Mouse (Mus musculus): Measurements from ENCODE around the gene Ttc21a. TPM values are rescaled to one million over a fixed set of nuclear protein-coding genes. Genes with fewer than 3 reads are reported as not detected.
A peak's percentile ranks its signal among the peaks of the same experiment; 100 is the strongest.
"Not testable (repeated sequence)": the region's sequence is repeated elsewhere in the genome, so short reads cannot be mapped to it uniquely, and the experiment has no call there.

Ttc21a gene
- total RNA-seq, 2 experiments from 2014 or later, result 2.4 to 3.6 TPM

DNA sequence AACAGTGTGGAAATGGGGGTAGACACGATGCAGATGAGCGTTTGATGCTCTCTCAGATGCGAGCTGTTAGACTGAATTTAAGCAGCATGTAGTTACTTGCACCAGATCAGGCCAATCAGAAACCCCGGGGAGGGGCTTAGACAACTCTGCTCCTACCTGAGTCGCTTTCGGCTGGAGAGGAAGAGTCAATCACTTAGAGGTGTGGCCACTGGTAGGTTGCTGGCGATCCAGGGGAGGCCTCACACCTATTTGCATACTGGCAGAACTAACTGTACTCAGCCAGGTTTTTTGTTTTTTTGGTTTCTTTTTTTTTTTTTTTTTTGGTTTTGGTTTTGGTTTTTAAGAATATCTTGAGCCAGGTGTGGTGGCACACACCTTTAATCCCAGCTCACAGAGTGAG lies 50.9 kb downstream of the Ttc21a start:
- no peak for ATAC-seq (replicated peaks; ENCODE audit: poor library complexity, severe bottlenecking)

DNA sequence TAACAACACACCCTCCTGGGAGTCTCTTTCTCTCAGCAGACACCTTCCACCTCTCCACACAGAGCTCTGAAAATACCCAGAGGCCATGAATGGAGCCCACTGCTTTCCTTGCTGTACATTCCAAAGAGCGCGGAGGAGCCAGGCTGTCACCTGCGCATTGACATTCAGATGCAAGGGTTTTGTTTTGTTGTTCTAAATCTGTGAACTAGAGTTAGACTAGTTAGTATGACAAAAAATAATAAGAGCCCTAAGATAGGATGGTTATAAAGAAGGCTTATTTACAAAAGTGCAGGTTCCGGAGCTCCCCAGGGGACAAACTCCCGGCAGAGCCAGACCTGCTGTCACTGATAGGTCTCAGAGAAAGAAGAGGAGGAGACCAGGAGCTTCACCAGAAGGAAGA lies 53.9 kb downstream of the Ttc21a start:
- ATAC-seq (replicated peaks; ENCODE audit: poor library complexity, severe bottlenecking), result no peak

DNA sequence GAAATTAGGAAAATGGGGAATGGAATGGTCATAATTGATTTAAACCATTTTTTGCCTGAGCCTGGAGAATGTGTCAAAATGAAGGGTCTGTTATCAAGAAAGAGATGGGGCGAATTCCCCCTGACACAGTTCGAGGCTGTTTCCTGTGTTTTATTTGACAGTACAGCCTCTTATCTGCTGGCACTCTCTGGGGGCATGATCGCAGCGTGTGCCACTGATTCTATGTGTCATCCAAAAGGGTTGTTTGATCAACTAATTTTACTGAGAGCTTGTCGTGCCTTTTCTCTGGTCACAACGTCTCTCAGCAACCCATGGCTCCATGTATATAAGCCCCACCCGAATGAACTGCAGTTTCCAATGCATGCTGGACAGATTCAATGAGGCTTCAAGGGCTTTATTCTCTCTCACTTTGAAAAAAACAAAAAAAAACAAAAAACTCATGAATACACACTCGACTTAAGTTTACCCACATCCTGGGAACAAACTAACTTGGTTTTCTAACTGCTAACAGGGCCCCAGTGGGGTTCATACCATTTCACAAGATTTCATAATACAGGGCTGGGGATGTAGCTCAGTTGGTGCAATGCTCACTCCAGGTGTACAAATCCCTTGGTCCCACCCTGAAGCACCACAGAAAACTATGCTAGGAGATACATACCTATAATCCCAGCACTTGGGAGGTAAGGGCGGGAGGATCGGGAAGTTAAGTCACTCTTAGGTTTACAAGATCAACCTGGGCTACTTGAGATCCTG lies 55.9 kb downstream of the Ttc21a start:
- peak; percentile 72 for ATAC-seq (replicated peaks; ENCODE audit: poor library complexity, severe bottlenecking)

DNA sequence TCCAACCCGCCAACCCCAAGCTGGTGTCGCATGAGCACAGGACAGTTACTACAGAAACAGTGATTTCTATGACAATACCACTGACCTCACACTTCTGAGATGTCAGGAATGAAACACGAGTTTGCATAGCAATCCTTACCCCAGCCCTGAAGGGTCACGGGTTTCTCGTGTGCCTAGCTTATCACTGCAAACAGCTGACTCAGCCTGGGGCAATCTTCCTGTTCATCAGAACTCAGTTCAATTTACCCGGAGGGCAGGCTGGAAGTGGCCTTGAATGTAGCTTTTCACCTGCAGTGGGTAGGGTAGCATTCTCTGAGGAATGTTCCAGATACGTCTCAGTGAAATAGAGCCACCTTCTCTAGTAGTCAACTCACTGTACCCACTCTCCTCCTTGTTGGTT lies 56.8 kb downstream of the Ttc21a start:
- peak; percentile 33; the same call in 1 of the 2 replicates for ATAC-seq (replicated peaks; ENCODE audit: poor library complexity, severe bottlenecking)

DNA sequence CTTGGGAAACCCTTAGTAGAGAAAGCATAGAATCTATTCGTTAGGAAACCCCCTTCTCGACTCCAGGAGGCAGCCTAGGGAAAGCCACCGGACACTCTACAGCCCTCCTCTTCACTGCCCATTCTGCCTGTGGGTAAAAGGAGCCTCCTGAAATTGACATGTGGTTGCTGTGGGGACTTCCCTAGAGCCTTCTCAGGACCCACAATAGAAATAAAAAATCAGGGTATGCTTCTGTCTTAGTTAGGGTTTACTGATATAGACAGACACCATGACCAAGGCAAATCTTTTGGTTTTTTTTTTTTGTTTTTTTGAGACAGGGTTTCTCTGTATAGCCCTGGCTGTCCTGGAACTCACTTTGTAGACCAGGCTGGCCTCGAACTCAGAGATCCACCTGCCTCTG lies 58.7 kb downstream of the Ttc21a start:
- ATAC-seq (replicated peaks; ENCODE audit: poor library complexity, severe bottlenecking), result 0 out of 2 replicates have a peak, but pooled peaks have one; percentile 18

DNA sequence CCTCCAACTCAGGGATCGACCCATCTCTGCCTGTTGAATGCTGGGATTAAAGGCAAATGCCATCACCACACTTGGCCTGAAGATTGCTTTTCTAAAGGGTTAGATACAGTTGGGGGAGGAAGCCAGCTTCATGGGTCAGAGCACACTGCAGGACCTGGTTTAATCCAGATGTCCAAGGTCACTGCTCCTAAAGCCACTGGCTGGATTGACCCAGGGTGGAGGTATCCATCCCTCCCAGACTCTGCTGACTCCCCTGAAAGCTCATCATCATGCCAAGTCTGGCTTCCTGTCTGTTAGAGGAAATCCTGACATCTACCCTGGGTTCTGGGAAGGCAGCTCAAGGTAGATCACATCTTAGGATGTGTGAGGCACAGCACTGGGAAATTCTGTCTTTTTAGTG lies 61.4 kb downstream of the Ttc21a start:
- ATAC-seq (replicated peaks; ENCODE audit: poor library complexity, severe bottlenecking), result no peak

DNA sequence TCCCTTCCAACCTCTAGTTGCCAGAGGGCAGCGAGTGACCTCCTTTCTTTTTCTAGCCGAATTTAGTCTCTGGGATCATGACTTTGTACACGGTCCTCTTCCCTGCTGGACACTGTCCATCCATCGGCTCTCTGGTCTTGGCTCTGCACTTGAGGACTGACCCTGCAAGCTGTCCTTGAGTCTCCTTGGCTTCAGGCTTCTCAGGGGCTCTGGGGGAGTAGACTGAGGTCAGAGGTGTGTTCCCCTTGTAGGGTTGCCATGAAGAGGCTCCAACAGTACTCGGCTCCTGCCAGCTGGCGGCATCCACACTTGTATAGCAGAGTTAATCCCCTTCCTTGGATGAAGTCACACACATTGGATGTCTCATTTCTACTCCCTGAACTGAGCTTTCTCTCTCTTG lies 62.2 kb downstream of the Ttc21a start:
- ATAC-seq (replicated peaks; ENCODE audit: poor library complexity, severe bottlenecking), result no peak

DNA sequence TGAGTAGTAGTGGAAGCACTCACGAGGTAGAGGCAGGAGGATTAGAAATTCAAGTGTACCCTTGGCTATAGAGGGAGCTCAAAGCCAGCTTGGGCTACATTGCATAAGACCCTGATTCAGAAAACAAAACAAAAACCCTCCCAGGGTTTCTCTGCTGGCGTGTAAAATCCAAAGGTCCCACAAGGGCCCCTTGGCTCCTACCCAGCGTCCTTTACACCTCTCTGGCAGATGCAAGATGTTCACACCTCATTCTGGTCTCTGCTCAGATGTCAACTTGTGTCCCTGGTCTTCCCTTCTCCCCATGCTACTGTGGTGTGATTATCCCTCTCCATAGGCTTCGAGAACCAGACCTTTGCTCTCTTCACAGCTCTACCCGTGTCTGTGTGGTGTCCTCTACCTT lies 63.4 kb downstream of the Ttc21a start:
- no peak for ATAC-seq (replicated peaks; ENCODE audit: poor library complexity, severe bottlenecking)

DNA sequence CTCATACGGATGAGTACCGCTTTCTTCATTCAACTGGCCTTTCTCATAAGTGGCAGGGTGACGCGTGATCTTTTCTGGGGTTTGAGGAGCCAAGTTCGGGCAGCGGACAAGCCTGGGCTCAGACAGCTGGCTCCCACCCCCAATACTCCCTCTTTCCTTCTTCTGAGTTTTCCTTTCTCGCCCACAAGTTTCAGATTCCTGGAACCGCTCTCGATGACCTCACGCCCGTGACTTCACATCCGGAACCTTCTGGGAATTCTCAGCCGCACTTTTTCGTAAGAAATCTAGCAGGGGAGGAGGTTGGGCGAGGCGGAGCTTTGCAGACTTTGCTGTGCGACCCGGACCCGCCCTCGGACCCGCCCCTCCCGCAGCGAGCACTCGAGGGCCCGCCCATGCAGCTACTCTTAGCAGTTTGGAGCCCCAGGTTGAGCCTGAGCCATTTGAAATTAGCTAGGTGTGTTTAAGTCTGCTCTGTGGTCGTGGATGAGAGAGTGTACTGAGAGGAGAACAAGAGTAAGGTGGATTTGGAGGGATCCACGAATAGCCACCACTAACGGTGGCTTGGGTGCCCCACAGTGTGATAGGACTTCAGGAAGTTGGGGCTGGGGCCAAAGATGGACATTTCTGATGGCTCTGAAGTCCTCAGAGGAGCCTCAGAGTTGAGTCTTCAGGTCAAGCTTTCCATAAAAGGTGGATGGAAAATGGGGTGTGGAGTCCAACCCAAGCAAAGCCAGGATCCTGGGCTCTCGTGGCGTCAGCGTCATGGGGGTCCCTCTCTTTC lies 64.7 kb downstream of the Ttc21a start:
- peak; percentile 88 for ATAC-seq (replicated peaks; ENCODE audit: poor library complexity, severe bottlenecking)

DNA sequence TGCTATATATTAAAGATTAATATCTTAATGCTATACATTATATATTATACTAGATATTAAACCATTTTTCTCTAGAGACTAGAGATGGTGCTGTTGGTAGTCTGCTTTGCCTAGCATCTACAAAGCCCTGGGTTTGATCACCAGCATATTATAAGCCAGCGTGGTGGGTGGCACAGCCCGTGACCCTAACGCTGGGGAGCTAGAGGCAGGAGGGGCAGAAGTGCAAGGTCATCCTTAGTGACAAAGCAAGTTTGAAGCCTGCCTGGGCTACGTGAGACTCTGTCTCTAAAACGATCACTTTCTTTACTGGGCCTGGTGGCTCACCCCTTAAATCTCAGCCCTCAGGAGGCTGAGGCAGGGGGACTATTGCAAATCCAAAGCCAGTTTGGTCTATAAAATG lies 65.5 kb downstream of the Ttc21a start:
- ATAC-seq (replicated peaks; ENCODE audit: poor library complexity, severe bottlenecking), result no peak

DNA sequence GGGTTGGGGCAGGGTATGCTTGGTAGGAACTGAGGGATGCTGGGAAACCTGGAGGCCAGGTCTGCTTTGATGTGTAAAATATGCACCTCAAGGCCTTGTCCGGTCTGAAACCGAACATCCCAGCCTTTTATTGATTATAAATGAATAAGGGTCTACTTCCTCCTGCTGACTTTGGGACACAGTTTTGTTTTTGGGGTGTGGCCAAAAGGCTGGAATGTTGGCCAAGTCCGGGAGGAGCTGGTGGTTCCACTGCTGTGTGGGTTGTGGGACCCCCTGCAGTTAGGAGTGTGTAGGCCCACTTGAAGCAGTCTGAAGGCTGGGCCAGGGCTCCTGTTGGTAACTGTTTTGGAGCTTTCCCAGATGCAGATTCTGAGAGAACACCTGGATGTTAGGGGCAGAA lies 68.5 kb downstream of the Ttc21a start:
- no peak for ATAC-seq (replicated peaks; ENCODE audit: poor library complexity, severe bottlenecking)

DNA sequence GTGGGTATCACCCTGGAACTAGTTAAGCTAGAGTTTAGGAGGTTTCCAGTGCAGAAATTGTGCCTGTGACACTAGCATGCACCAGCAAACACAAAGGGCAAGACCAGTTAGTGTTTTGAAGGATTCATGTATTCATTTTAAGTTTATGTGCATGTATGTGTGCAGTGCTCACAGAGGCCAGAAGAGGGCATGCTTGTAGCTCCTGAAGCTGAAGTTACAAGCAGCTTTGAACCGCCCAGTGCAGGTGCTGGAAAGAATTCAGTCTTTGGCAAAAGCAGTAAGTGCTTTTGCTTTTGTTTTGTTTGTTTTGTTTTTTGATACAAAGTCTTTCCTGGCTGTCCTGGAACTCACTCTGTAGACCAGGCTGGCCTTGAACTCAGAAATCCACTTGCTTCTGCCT lies 70.4 kb downstream of the Ttc21a start:
- no peak for ATAC-seq (replicated peaks; ENCODE audit: poor library complexity, severe bottlenecking)

DNA sequence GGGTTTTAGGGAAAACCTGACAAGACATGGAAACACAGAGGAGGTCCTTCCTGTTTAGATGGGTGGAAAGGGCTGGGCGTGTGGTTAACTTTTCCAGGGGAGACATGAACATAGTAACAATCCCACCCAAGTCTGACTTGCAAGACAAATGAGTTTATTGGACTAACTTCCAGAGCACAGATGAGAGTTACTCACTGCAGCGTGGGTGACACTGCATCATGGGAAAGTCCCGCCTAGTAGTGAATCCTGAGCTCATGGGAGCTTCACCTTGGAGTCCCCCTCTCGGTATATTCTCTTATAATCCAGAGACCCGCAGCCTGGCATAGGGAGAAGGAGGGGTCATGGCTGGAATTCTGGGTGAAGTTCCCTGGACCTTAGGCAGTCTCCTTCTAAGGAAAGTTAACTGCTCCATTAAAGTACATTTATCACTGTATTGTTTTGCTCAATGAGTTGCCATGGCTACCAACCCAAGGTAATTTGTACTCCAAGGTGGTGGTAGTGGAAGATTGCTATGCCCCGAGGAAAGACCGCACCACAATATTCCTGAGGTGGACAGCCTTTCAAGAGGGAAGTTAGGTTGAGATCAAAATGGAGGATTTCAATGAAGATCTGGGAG lies 71.9 kb downstream of the Ttc21a start:
- no peak for ATAC-seq (replicated peaks; ENCODE audit: poor library complexity, severe bottlenecking)

DNA sequence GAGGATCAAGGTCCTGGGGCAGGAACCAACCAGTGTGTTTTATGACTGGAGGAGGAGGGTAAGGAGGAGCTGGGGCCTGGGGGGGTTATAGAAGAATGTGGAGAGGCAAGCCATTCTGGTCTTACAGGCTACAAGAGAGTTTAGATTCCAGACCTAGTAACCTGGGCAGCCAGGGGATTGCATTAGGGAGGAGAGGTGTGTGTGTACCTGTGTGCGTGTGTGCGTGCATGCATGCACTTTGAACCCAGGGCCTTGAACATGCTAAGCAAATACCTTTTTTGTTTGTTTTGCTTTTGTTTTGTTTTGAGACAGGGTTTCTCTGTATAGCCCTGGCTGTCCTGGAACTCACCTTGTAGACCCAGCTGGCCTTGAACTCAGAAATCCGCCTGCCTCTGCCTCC lies 72.5 kb downstream of the Ttc21a start:
- no peak for ATAC-seq (replicated peaks; ENCODE audit: poor library complexity, severe bottlenecking)

DNA sequence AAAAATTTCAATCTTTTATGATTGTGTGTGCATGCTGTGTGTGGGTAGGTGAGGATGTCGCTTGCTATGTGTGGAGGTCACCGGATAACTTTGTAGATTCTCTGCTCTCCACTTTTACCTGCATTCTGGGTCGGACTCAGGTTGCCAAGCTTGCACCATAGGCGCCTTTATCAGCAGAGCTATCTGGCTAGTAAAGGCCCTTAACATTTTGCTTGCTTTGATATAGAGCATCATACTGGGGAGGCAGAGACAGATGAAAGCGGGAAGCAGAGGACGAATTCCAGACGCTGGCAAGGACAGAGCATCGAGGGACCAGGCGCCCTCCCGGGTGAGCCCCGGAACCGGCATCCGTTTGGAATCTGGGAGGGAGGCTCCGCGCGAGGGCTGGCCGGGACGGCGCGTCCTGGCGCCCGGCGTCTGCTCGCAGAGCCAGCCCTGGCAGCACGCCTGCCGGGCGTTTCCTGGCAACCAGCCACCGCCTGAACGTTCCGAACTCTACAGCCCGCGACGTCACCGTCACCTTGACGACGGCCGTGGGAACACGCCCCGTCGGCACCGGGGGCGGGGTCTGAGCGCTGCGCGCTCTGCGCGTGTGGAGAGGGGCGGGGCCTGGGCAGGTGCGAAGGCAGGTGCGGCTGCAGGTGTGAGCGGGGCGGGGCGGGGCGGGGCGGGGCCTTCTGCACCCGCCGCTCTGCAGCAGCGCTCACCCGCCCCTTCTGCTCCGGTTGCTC lies 73.5 kb downstream of the Ttc21a start:
- peak; percentile 88 for ATAC-seq (replicated peaks; ENCODE audit: poor library complexity, severe bottlenecking)

DNA sequence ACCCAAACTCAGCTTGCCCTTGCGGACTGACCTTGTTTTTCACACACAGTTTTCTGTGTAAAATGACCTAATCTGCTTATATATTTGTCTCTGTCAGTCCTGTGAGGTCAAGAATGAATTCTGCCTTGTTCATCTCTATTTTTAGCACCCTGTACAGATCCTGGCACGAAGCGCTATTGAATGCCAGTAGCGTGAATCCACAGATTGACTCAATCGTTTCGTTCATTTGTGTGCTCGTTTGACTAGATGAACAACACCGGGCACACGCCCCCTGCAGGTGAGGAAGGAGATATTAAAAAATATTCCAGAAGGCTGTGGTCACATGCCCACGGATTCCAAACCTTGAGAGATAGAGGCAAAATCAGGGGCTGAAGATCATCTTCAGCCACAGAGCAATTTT lies 74.1 kb downstream of the Ttc21a start:
- peak; percentile 54 for ATAC-seq (replicated peaks; ENCODE audit: poor library complexity, severe bottlenecking)

DNA sequence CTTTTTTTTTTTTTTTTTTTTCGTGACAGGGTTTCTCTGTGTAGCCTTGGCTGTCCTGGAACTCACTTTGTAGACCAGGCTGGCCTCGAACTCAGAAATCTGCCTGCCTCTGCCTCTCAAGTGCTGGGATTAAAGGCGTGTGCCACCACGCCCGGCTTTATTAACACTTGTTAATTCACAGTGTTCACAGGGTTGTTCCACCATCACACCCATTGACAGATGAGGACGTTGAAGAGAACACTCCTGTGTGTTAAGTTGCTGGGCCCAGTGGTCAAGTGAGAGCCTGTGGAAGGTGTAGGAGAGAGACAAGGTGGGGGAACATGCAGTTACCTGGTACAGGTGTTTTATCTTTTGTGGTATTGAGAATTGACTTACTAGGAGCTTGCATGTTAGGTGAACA lies 74.8 kb downstream of the Ttc21a start:
- ATAC-seq (replicated peaks; ENCODE audit: poor library complexity, severe bottlenecking), result not testable (repeated sequence)

DNA sequence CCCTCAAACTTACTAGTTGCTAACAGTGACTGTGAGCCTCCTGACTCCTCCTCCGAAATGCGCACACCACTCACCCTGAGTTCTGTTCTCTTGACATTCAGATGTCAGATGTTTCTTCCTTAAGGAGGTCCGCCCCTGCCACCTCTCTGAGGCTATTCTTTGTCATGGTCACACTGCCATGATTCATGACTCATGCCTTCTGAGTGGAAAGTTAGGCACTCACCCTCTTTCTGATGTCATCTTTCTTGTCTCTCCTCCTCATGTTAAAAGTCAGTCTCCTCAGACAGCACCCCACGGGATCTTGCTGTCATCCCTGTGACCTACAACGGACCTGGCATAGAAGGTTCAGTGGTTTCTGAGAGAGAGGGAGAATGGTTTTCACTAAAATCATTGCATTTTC lies 75.4 kb downstream of the Ttc21a start:
- no peak for ATAC-seq (replicated peaks; ENCODE audit: poor library complexity, severe bottlenecking)

DNA sequence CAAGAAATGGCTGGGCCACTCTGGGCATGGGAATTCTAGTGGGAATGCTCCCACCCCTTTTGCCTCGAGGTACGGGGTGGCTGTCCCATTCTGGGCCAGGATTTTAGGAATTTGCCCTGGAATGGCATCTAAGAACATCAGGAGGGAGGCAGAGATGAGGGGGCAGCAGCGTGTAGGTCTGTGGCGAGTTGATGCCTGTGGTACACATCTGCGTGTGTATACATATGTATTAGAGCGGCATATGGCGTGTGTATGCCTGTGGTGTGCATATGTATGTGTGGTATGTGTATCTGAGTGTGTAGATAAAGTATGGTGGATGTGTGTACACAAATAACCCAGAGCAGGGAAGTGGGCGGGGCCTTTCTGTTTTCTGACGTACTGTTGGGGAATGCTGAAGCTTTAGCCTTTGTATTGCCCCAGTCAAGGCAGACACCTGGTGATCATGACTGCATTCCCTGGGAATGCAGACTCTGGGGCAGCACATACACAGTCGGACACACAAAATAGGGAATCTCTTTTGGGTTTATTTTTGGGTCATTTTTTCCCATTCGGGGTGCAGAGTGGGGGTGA lies 75.9 kb downstream of the Ttc21a start:
- no peak for ATAC-seq (replicated peaks; ENCODE audit: poor library complexity, severe bottlenecking)

DNA sequence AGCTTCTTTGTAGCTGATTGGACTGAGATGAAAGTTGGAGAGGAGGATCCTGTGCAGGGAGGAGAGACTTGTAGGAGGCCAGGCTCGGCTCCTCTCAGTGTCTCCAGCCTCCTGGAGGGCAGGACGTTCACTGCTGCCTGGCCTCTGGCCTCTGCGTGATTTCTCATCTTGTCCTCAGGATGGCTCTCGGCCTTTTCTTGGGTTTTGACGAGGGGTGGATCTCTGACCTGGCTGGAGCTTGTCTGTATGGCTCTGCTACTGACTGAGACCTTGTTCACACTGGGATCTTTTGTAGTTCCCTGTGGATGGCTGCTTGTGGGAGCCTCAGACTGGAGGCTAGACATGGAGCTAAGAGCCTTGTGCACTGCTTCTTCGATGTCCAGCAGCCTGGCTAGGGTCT lies 77.4 kb downstream of the Ttc21a start:
- no peak for ATAC-seq (replicated peaks; ENCODE audit: poor library complexity, severe bottlenecking)

Data from granulocyte monocyte progenitor cell, adult 5-6 weeks (primary cell).